Mouse (Mus musculus) brain, embryonic 14.5 days (tissue): Measurements from ENCODE around the gene Flrt2. TPM values are rescaled to one million over a fixed set of nuclear protein-coding genes. Genes with fewer than 3 reads are reported as not detected.

Source experiments
- DNase-seq: peaks from one replicate; pipeline ENCODE4 v3.0.0-alpha.2; 2011; ENCODE audit warnings: low read depth
- CTCF ChIP-seq: fragments of 200-500 bp; IDR thresholded peaks from 2 replicates; pipeline ENCODE4 v1.5.1; 2012; ENCODE audit warnings: inconsistent platforms, mild to moderate bottlenecking, moderate library complexity, borderline replicate concordance; ENCODE audit not compliant: insufficient read depth, insufficient read length; ENCODE audit errors: extremely low read depth
- POLR2A ChIP-seq: fragments of 200-500 bp; IDR thresholded peaks from 2 replicates; pipeline ENCODE4 v1.6.1; 2012; ENCODE audit warnings: mild to moderate bottlenecking, inconsistent platforms, borderline replicate concordance; ENCODE audit not compliant: poor library complexity, insufficient read depth, insufficient read length, severe bottlenecking; ENCODE audit errors: extremely low read depth
- polyA plus RNA-seq: library from polyadenylated mRNA; depleted of rRNA; stranded (reverse); fragments of >200 nt; gene quantifications from 2 replicates; pipeline ENCODE4 v1.2.3, GENCODE M21; 2012

The Flrt2 gene
- polyA plus RNA-seq, 1 experiment = 27.0 TPM

DNA sequence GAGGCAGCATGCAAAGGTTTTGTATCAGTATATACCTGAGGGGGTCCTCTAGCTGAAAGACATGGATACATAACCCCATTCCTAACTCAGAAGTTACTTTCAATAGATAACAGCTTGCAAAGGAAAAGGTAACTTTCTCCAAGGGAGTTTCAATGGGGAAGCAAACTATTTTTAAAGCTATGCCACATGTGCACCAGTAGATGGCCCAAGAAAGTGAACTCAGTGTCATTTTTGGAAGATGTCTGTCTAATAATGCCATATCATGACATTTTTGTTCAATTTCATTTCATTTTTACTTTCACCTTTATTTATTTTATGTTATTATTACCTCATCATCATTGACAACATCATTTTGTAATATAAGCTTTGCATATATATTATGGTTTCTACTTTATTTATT lies 124.6 kb downstream of the Flrt2 start:
- no peak for DNase-seq
- no peak for TF ChIP-seq CTCF
- TF ChIP-seq POLR2A = no peak
